Mouse (Mus musculus) adrenal gland, adult 2 months (tissue): ENCODE measurements around the gene Prrx2. TPM values are rescaled to one million over a fixed set of nuclear protein-coding genes. Genes with fewer than 3 reads are reported as not detected.

Source experiments
- DNase-seq: peaks from one replicate; pipeline ENCODE4 v3.0.0; 2021
- long read RNA-seq: library from polyadenylated mRNA; stranded (forward); transcript quantifications from one replicate; pipeline ENCODE4 v2.0.0, GENCODE M21; 2021
- polyA plus RNA-seq: library from polyadenylated mRNA; depleted of rRNA; stranded (reverse); fragments of >200 nt; gene quantifications from 2 replicates; pipeline ENCODE4 v1.2.3, GENCODE M21; 2012; rRNA removed
- total RNA-seq, 2 experiments: library from RNA; stranded (reverse); gene quantifications; 2 replicates each; pipeline ENCODE4 v1.2.3; 2021

Prrx2 gene
- total RNA-seq (1 to 10 TPM; 2.1 to 2.2 TPM), polyA plus RNA-seq (4.3 and 5.0 TPM in 2 replicates)
- long read RNA-seq, partial matches to known transcripts = 0 of 1 reads
- long read RNA-seq, other reads (novel, unspliced or antisense) = 1 of 1 reads

DNA sequence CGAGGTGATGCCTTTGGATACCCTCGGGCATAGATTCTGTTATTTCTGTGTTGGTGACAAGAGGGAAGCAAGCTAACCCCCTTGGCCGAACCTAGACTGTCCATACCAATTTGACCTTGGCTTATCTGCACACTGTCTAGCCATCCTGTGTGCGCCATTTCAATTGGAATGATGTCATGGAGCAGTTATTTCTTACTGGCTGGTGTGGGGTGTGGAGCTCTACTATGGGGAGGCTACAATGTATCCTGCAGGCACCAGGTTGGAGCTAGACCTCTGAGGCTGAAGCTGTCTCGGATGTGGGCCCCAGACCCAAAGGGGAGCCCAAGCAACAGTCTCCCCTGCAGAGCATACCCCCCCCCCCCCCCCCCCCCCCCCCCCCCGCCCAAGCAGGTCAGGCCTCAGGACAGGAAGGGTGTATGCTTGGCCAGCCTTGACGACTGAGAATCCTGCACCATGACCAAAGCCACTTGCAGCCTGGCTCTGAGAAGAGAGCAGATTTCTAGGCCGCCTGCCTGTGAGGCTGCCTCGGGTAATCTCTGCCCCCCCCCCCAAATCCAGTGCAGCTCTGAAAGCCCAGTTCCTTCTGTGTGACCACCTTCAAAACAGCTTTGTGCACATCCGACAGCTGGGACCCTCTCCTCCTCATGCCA, at the start of gene Prrx2:
TSS of gene Prrx2 (plus strand) at position 600 of the 650 bp plus-strand sequence.
- no peak for DNase-seq

DNA sequence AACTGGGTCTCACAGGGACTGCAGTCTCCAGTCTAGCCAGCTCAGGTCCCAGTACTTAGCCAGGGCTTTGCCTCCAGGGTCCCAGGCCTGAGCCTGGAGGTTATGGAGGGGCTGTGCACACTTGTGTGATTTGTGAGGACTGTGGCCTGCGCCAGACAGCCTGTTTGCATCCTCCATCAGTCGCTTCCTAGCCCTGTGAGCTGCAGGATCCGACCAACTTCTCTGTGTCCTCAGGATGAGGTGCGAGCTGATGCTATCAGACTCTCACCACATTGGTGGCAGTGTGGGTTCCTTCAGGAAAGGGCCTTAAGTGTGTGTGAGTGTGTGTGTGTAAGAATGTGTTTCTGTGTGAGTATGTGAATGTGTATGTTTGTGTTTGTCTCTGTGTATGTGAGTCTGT, 47.3 kb upstream of the Prrx2 start:
- no peak for DNase-seq

DNA sequence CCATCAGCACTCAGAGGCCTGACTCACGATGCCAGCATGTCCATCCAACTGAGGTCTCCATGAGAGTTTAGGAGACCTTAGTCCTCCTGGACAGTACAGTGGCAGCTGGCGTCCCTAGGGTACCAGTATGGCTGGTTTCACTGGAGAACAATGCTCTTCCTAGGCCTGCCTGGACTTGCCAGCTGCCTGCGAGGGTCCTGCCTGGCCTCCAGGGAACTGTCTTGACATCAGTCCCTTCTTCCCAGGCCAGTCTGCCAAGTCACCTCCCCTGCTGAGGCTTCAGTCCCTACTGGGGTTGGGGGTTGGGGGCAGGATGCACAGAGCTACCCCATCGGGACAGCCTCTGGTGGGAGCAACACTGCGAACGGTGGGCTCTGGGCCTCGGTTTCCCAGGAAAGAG, 42.7 kb upstream of the Prrx2 start:
- no peak for DNase-seq

DNA sequence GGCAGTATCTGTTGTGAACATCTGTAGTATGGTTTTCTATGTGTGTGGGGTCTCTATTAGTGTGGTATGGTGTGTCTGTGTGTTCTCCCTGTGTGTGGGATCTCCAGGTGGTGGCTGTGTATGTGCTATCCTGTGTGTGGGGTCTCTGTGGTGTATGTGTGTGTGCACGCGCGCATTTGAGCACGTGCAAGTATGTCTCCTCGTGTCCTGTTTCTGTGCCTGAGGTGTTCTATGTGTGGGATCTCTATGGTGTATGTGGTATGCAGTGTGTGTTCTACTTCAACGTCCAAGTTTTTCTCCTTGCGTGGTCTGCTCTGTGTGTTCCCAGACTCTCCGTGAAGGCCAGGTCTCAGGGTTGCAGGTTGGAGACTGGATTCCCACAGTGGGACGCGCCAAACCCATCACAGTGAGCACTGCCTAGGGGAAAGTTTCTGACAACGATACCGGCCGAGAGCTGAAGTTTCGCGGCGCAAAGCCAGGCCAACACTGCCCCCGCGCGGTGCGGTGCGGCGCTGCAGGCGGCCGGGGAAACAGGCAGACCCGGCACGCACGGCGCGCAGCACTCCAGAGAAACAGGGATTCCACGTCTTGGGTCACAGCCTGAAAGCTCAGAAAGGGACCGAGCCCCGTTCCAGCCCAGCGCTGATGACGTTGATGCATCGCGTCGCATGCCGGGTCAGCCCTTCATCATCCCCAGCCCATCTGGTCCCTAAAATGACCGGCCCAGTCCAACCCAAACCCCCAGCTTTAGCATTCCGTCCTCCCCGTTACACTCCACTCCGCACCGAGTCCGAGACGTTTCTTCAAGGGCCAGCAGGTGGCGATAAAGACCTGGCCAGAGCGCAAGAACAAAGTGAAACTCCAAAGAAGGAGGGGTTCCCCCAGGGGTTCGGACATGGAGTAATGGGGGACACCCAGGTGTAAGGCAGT, 40.3 kb upstream of the Prrx2 start:
- DNase-seq = peak; percentile 96

DNA sequence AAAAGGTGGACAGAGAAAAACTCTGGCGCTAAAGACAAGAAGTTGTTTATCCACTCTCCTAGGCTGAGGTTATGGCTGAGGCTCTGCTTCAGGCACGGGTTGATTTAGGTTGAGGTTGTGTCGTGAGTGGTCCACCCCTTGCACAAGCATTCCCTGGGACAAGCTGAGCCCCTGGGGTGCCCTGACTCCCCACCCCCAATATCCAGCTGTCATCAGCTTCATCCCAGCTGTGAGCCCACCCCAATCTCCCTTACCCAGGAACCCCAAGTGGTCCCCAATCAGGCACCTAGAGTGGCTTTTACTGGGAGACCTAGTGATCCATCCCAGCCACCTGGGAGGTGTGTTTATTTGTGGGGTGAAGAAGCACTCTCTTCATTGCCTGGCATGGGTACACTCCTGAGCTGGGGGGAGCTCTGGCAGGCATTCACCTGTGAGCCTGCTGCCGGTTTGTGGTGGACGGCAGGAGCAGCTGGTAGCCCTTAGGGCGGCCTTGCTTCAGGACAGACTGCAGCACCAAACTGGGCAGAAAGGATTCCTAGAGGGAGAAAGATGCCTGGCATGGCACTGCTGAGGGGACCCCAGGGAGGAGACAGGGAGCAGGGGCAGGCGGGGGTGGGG, 39.4 kb upstream of the Prrx2 start:
- DNase-seq = no peak

DNA sequence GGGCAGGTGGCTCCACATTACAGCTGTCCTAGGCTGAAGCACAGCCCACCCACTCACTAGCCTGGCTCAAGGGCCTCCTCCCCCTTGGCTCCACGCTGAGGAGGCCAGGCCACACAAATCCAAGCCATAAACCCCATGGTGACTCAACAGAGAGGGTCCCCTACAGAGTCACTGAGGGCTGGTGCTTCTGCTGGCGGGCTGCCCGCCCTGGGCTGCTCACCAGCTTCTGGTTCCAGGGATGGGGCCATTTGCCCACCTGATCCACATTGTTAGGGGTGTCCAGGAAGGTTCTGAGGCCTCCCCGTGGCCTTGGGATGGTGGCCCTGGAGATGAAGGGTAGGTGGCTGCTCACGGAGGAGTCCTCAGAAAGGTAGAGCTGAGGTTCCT, 38.9 kb upstream of the Prrx2 start:
- peak; percentile 31 for DNase-seq

DNA sequence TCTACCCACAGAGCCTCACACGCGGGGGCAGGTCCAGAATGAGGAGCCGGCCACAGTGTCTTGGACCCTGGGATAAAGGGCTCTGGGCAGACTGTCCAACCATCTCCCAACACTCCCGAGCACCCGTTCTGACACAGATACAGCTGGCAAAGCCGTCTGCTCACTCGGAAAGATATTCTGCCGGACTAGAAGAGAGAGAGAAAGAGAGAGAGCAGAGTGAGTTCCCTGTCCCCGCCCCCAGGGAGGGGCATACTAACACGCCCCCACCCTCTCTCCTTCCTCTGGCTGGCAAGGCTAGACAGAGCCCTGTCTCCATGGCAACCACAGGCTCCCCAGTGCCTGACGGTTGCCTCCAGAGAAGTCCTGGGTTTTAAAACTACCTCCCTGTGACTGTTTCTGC, 38.4 kb upstream of the Prrx2 start:
- DNase-seq = peak; percentile 89

DNA sequence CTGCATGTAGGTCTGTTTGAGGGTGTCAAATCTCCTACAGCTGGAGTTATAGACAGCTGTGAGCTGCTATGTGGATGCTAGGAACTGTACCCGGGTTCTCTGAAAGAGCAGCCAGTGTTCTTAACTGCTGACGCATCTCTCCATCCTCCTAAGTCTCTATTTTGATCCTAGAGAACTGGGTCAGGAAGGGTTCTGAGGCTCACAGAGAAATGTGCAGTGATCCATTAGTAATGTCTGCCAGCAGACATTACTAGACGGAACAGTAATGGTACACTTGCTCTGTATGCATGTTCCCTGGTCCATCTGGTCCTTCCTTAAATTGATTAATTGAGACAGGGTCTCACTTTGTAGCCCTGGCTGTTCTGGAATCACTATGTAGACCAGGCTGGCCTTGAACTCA, 35.3 kb upstream of the Prrx2 start:
- DNase-seq = no peak

DNA sequence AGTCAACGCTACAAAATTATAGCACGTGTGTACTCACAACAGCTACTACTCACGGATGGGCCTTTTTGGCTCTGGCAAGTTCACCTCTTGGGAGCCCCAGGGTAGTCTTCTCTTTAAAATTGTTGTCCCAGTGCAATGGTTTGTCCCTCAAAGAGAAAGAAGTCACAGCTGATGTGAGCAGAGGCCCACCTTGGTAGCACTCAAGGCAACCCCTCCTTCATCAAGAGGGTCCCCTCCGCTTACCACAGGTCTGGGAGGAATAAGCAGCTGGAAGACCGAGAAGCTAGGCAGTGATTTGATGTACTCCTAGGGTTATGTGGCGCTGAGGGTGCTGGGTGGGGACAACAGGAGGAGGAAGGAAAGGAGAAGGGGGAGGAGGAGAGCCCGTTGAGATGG, 34.1 kb upstream of the Prrx2 start:
- no peak for DNase-seq

DNA sequence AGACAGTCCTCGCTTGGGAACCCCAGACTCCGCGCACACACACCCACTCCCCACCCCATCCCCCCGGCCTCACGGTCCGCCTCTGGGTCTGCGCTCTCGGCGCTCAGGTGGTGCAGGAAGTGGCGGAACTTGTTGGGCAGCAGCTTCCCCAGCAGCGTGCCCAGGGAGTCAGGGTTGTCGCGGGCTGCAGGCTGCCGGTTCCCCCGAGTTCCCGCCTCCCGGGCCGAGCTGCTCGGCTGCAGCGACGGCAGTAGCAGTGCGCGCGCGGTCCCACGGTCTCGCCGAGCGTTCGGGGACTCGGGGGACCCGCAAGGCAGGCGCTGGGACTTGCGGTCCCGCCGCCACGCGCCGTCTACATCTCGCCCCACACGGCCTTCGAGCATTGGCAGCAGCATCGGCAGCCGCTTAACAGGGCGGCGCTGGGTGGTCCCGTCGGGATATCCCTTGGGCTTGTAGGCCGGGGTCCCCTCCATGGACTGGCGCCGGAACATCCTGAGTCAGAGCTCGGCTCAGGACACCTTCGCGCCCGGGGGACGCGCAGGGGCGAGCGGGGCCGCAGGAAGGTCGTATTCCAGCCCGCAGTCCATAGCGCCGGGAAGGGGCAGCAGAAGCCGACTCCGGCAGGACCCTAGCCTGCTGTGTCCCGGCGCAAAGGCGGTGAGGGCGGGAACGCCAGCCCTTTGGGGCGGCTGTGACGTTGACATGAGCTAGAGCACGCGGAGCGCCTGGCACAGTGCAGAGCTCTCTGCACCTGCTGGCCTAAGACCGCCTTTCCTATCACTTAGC, 33.5 kb upstream of the Prrx2 start:
- peak; percentile 70 for DNase-seq

DNA sequence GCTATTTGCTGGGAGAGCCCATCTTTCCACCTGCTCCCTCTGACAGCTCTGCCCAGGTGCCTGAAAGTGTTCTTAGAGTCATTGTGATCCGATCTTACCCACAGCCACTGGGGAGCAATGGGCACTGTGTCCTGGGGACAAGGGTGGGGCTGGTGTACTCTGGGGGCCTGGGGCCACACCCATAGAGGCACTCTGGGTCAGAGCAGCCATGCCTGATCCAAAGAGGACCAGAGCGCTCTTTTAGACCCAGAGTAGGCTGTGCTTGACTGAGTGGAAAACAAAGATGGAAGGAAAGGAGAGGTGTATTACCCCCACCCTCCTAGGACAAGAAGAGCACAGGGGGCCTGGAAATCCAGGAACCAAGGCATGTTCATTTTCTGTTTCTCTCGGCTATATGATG, 31.2 kb upstream of the Prrx2 start, which contains the start of gene 1700001O22Rik:
TSS of gene 1700001O22Rik (minus strand) at position 58 of the 400 bp plus-strand sequence.
- no peak for DNase-seq

DNA sequence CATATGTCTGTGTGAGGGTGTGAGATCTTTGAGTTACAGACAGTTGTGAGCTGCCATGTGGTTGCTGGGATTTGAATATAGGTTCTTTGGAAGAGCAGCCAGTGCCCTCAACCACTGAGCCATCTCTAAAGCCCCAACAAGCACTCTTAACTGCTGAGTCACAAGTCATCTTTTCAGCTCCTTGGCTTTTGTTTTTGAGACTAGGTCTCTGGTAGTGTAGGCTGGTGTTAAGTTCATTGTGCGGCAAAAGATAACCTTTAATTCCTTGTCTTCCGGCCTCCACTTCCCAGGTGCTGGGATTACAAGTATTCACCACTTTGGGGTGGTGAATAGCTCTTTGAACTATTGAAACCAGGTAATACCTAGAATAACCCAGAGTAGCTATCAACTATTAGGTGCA, 28.8 kb upstream of the Prrx2 start:
- no peak for DNase-seq

DNA sequence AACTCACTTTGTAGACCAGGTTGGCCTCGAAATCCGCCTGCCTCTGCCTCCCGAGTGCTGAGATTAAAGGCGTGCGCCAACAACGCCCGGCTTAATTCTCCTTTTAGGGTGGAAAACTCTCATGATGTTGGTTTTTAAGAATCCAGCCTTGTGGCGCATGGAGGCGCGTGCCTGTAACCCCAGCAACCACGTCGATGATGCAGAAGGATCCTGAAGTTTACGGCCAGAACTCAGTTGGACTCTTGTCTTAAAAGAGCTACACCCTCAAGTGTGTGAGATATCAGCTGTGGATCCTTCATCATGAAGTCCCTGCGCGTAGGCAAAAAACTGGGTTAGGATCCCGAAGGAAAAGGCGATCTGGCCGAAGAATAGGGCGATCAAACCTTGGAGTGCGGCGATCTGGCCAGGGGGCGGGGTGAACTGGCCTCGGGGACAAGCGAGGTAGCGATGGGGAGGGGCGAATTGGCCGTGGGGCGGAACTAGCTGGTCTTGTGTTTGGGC, 27.6 kb upstream of the Prrx2 start:
- DNase-seq = no peak

DNA sequence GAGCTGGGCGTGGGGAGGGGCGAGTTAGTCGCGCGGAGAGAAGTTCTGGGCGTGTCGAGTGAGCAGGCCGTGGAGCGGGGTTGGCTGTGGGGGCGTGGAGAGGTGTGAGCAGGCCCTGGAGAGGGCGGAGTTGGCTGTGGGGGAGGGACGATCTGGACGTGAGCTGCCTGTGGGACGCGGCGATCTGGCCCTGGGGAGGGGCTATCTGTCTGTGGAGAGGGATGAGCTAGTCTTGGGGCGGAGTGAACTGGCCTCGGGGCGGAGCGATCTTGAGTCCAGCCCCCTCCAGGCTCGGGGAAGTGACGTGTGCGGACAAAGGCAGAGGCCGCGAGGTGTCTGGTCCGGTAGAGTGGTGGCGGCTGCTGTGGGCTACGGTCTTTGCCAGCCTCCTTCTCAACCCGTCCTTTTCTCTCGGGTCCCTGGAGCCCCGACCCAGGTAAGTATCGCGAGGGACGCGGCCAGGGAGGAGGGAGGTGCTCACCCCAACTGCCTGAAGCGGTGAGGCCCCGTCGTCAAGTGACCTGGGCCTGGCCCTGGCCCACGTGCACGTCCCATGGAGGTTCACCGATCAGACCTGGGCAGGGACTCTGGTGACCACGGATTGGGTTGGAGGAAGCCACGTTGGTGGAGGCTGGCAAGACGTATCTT, 27.0 kb upstream of the Prrx2 start, which contains the start of gene Ntmt1:
TSS of gene Ntmt1 (plus strand) at position 179 of the 648 bp plus-strand sequence.
- DNase-seq = peak; percentile 100

DNA sequence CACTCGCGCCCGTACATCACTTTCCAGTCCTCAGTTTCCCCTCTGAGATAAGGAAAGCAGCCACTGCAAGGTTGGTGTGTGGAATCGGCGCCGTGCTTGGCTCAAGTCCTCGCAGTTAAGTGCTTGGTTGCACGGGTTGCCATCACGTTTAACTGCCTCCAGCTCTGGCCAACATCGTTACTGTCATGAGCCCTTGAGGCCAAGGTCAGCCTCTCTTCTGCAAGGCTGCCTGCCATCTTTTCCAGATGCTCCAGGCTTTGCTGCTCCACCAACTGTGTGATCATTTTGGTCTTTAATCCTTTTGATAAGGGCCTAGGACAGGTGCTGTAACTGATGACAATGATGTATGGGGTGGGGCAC, 26.5 kb upstream of the Prrx2 start:
- peak; percentile 70 for DNase-seq

DNA sequence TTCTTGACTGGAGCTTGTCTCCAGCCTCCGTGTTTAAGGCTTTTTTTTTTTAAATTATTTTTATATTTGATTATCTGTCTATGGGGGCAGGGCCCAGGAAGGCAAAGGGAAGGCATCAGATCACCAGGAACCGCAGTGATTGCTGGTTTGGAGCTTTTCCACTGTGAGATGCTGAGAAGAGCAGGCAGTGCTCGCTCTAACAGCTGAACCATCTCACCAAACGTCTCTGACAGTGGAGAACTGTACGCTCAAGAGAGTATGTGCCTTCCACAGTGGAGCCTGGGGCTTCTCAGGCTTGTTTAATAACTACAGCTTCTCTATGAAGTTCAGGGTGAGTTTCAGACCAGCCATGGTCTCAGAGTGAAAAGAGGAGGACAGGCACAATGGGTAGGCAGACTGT, 25.3 kb upstream of the Prrx2 start:
- no peak for DNase-seq

DNA sequence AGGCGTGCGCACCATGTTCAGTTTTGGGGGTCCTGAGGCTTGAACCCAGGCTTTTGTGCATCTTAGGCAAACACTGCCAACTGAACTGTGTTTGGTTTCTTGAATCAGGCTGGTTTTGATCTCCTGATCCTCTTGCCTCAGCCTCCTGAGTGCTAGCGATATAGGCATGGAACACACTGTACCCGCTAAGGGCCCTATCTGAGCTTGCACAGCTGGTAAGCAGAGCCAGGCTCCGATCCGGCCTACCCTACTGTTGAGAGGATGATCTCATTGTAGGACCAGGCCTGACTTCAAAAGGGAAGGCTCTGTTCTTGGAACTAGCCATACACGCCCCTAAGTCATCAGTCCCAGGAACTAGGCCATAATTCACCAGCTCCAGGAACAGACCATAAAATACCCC, 24.2 kb upstream of the Prrx2 start:
- no peak for DNase-seq

DNA sequence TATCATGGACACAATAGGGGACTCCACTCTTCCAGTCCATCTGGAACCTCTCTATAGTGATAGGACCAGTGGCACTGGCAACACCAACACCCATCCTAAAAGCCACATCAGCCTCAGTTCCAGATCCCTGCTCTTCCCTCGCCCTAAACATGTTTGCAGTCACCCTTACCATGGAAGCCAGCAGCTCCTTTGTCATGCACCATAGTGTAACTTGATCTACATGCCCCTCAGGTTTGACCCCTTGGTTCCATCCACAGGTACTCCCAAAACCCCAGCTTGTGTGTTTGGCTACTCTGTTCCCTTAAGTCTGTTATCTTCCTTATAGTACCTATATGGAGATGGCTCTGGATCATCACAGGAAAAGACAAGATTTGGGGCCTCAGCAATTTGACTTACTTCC, 18.4 kb upstream of the Prrx2 start:
- DNase-seq = no peak

DNA sequence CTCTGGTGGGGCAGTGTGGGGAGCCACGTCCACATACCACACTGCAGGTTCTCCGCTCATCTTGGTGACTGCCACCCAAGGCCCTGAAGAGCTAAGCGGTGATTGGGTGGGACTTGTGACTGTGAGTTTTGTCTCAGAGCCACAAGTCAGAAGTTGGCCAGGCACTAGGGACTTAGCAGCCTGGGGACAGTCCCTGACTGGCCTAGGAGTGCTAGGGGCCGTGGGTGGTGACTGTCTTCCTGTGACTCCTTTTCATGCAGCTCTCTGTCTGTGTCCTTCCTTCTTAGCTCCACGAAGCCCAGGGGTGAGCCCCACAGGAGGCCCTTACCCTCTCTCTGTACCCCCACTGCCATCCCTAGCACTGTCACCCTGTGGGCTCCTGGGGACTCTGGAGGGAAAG, 14.9 kb upstream of the Prrx2 start:
- DNase-seq = no peak

DNA sequence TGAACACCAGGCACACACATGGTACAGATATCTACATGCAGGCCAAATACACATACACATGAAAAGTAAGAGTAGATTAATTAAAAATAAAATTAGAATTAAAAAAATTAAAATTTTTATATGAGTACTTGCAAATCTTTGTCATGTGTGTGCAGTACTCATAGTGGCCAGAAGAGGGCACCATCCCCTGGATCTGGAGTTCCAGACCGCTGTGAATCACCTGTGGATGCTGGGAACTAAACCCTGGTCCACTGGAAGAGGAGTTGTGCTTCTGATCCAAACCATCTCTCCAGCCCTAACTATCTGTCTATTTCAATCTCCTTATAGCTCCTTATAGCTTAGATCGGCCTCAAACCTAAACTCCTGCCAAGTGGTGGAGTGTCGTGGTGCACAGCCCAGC, 13.7 kb upstream of the Prrx2 start:
- DNase-seq = no peak

DNA sequence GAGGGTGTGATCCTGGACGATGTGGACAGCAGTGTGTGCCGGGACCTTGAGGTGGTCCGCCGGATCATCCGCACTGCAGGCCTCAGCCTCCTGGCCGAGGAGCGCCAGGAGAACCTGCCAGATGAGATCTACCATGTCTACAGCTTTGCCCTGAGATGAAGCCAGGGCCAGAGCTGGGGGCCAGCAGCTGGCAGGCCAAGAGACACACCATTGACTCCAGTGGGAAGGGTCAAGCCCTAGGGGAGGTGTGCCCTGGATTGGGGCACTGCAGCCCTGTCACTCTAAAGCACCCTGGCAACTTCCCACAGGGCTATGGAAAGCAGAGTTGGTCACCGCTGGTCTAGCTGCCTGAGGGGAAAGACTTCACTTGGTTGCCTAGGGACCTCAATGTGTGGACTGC, 12.3 kb upstream of the Prrx2 start:
- no peak for DNase-seq
